Mouse (Mus musculus) E14TG2a.4 (cell line): ENCODE results near the gene Dscaml1.

Experiments used
- CTCF ChIP-seq: conservative IDR thresholded peaks from 2 replicates; pipeline ENCODE4 v1.5.1; 2014; ENCODE audit warnings: low read length
- POU5F1 ChIP-seq: IDR thresholded peaks from 2 replicates; pipeline ENCODE4 v1.6.1; 2014; ENCODE audit warnings: low read length, borderline replicate concordance

DNA sequence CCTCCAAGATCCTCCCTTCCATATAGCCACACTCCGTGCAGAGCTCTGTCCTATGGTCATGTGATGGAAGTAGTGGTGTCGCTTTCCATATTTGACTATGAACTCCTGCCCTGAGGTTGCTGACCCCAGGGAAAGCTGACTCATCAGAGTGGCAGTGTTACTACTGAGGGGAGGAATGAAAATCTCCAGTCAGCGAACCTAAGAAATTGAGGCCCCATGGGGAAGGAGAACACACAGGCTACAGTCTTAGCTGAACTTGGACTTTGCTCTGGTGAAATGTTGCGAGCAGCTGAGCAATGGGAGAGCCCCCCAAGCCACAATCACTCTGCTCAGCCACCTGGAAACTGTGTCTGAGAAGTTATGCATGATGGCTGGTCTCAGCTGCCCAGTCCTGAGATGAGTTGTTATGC lies 60.2 kb downstream of the Dscaml1 start:
- TF ChIP-seq CTCF (no peak), POU5F1 (no peak)
